Mouse (Mus musculus) left cerebral cortex, adult 18-20 months (tissue): ENCODE results near the gene Cdc42bpa. TPM values are rescaled to one million over a fixed set of nuclear protein-coding genes. Genes with fewer than 3 reads are reported as not detected.

Experiments used
- DNase-seq, 2 experiments: peaks; one replicate each; pipeline ENCODE4 v3.0.0; 2021 to 2022; ENCODE audit warnings: low spot score in 2 of 2, mixed read lengths in 1 of 2
- total RNA-seq, 2 experiments: library from RNA; stranded (reverse); gene quantifications; 2 replicates each; pipeline ENCODE4 v1.2.3; 2021

The Cdc42bpa gene
- total RNA-seq, 2 experiments from 2014 or later = 223 to 236 TPM

- DNase-seq = no peak
These were observed 225.6 kb downstream of the Cdc42bpa start for GRCm38 (mm10) chr1:180185877-180186276.

DNA sequence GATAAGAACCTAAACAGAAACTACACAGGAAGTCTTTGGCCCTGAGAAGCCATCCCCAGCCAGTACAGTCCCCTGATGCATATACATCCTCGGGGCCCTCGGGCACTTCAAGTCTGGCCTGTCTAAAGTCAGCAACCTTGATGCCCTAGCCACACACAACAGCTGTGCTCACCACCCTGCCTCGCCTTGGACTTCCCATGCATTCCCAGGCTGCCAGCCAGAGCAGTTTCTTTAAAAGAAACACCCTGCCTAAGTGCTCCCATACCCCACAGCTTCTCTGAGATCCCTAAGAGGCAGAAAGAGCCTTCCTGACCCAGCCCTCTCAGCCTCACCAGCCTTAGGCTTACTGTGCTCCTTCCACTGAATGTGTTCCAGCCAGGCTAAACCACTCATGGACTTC, 226.1 kb downstream of the Cdc42bpa start:
- DNase-seq = no peak

GRCm38 (mm10) chr1:180188951-180189350, 228.7 kb downstream of the Cdc42bpa start:
- no peak for DNase-seq

DNA sequence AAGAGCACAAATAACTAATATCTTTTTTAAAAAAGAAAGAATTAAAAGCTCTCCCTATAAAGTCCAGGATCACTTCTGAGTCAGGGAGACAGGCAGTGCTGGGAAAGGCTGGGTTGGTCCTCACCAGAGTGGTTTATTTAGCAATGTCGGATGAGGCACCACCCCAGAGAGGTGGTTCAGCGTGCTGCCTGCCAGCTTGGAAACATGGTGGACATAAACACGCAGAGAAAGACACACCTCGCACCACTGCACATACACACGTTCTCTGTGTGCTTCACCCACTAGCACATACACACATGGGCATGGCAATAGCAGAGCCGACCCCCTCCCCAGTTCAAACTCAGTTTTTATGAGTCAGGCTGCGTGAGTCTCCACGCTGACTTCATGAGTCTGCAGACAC, 230.8 kb downstream of the Cdc42bpa start:
- no peak for DNase-seq

- no peak for DNase-seq
These were observed 231.5 kb downstream of the Cdc42bpa start for GRCm38 (mm10) chr1:180191651-180192220.

- DNase-seq = no peak
These were observed 232.6 kb downstream of the Cdc42bpa start for GRCm38 (mm10) chr1:180192866-180193265.

DNA sequence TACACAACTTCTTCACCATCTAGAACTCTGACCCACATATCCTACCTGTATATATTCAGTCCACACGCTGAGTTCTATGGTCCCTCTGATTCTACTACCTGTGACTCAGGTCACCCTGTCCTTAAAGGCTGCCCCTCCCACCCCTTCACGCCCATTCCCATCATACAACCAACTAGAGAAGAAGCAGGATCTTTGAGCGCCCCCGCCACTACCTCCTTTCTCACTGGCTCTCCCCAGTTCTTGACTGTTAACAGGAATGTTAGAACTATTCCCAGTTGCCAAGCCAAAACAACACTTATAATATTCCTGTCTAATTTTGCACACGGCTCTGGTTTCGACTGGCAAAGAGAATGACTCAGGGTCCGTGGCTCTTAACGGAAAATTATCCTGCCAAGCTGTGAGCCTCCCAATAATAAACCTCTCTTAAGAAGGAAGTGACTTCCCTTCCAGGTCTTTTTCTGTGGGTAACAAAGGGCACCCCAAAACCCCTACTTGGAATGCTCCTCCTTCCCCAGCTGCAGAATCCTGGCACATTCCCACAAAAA, 233.2 kb downstream of the Cdc42bpa start:
- DNase-seq = no peak

- DNase-seq = no peak
These were observed 233.8 kb downstream of the Cdc42bpa start for GRCm38 (mm10) chr1:180194048-180194447.

DNA sequence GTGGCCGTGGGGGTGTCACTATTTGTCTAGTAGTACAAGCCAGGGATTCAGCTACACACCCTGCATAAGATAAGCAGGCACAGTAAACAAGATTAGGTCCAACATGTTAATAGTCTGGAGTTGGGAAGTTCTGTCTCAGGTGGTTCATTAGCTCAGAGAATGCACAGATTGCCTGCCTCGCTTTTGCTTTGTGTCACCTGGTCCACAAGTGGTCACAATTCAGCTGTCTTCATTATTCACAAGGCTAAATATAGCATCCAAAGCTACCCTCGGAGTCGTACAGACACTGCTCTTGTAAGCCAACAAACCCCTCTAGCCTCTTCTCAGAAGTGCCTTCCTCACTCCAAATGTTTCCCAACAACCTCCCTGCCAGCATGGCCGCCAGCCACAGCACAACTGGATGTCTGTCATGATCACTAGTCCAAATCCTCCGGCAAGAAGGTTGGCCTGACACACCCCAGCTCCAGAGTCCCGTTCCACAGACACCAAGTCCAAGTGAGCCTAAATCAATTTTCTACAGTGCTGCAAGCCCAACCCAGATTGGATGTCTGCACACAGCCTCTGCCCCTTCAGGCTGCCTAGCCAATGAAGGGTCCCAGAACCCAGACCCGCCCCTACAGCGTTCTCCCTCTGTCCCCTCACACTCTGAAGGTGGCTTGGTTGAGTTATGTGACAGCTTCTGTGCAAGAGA, 234.7 kb downstream of the Cdc42bpa start:
- peak in 1 of 2 experiments; percentile 29 for DNase-seq

GRCm38 (mm10) chr1:180195703-180196381, 235.6 kb downstream of the Cdc42bpa start:
- peak; percentile 96 to 99 for DNase-seq

GRCm38 (mm10) chr1:180196508-180196907, 236.2 kb downstream of the Cdc42bpa start:
- DNase-seq = no peak

GRCm38 (mm10) chr1:180197956-180198355, 237.7 kb downstream of the Cdc42bpa start:
- no peak for DNase-seq

DNA sequence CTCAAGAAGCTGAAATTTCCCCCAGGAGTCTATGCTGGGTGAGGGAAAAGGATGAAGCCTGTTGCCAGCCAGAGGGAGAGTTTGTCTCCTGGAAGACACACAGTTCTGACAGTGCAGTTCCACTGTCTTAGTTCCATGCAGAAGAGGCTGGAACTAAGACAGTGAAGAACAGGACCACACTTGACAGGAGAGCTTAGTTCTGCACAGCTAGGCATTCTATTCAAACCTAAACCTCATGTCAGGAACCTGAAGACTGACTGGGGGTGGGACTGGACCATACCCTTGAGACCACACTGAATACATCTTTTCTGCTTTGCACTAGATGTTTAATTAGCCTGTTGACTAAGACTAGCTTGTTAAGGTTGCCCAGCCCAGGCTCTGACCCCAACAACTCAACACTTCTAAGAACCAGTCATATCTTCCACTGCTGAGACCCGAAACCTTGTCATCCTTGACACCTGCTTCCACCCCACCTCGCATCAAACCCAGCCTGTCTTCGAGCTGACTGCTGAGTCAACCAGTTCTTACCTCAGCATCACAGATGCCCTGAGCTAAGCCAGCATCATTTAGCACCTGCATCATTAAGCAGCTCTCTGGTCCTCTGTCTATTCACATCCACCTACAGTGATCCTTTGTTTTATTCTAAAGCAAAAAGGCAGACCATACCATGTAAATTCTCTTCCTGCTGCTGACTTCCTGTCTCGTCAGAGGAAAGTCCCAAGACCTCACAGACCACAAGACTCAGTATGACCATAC, 238.9 kb downstream of the Cdc42bpa start, which contains the start of gene Coq8a:
TSS of gene Coq8a (minus strand) at position 644 of the 756 bp plus-strand sequence.
- no peak for DNase-seq

DNA sequence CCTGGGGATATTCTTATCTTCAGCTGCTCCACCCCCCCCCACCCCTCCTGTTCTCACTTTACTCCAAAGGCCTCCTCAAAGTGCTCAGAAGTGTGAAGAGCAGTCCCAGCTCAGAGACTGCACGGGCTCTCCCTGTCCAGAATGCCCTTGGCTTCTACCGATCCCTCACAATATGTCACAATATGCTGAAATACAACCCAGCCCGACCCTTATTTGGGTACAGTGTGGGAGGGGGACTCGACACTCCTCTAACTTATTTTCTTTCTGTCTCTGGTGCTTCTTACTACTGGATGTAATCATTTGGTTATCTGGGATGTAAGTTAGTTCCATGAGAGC, 239.4 kb downstream of the Cdc42bpa start:
- DNase-seq = no peak

GRCm38 (mm10) chr1:180200722-180201121, 240.4 kb downstream of the Cdc42bpa start:
- DNase-seq = no peak

DNA sequence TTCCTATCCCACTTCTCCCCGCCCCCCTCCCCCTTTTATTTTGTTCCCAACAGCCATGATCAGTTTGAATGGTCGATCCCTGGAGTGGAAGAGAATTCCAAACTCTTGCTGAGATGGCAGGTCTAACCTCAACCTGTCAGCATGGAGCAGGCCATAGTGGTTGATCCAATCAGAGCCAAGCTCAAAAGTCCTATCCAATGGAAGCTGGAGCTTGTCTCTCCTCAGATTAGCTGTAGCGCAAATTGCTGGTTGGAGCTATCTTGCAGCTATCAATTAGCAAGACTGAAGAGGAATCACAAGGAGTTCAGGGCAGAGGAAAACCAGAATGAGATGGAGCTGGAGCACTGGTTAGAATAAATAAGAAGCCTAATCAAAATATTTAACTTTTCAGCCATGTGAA, 248.1 kb downstream of the Cdc42bpa start:
- DNase-seq = no peak

DNA sequence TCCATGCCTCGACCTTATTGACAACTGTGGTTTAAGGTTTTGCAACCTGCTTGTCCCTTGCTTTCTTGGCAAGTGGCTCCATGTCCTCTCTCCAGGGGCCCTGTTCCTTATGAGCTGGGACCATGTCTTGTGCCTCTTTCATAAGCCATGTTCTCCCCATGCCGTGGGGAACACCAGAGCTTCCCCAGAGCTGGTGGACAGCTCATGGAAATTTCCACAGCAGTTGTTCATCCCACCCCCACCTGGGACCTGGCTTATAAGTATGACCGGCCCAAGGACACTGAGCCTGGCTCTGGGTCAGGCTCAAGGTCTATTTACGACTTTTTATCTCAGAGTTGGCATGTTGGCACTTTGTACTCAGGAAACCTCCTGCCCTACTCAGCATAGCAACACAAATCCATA, 249.8 kb downstream of the Cdc42bpa start:
- no peak for DNase-seq

GRCm38 (mm10) chr1:180210781-180211271, 250.6 kb downstream of the Cdc42bpa start:
- no peak for DNase-seq

DNA sequence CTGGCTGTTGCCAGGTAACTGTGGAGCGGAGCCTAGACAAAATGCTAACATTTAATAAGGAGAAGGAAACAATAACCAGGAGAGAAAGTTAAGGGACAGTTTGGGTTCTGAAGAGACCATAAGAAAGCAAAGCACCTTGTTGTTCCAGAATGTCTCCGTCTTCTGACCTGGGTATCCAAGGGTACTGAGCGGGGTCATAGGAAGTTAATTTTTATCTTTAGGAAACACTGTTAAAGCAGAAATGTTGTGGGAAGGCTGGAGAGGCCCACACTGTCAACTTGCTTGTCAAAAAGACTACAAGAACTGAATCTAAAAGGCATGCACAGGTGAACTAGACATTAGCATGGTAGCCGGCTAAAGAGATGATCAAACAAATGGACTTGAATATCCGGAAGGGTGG, 252.6 kb downstream of the Cdc42bpa start:
- no peak for DNase-seq

DNA sequence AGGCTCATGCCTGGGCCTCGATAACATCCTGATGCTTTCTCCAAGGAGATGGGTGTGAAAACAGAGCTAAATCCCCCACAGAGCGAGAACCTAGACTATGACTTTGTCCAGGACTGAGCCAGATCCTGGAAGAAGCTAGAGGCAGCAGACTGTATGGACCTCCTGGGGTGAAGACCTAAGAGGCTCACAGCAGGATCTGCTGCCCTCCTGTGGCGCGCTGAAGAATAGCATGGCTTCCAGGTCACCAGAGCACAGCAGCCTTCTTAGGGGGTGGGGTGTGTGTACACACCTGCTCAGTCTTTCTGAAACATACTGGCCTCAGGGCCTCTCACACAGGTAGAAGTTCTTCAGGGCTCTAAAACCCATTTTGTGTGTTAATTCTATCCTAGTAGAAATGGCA, 254.8 kb downstream of the Cdc42bpa start:
- DNase-seq = peak; percentile 39 to 43
